In genomic region chr19:23759322-23759945, GRCm38 (mm10) we compare ENCODE assay signal across 8 mouse cellular contexts. TPM values are rescaled to one million over a fixed set of nuclear protein-coding genes. Genes with fewer than 3 reads are reported as not detected.
DNase-seq lines count a peak whose midpoint lies in the region; ATAC-seq and TF ChIP-seq lines count a peak whose summit lies in the region.

No protein-coding gene starts in this region.

- DNase-seq in liver, adult 2 months (ENCODE audit: extremely low read depth, low read depth, low spot score) = peak; percentile 18
- no peak for DNase-seq in liver
- peak; percentile 69 to 79 for DNase-seq in cerebellum, adult 2 months
- peak; percentile 20 for DNase-seq in heart, adult 8-10 months (ENCODE audit: low spot score)
- peak; percentile 35 for DNase-seq in limb, embryonic 11.5 days (ENCODE audit: low spot score)
- no peak for DNase-seq in right cerebral cortex, adult 18-20 months
- DNase-seq in gastrocnemius, adult 8-10 months (ENCODE audit: low spot score in 2 of 2) = no peak

- H3K79me2 ChIP-seq in liver, adult 2 months (ENCODE audit: control insufficient read depth, insufficient read depth, low read length) = no peaks in the 10 kb centered on the region

- no peak for TF ChIP-seq CTCF in liver, adult 2 months (IDR thresholded peaks at IDR 0.05; ENCODE audit: low read depth, low read length)
- TF ChIP-seq CTCF in cerebellum, adult 2 months (IDR thresholded peaks at IDR 0.05; ENCODE audit: borderline replicate concordance, insufficient read depth, low read depth, low read length) = peak; percentile 14; the same call in 1 of the 2 replicates

- 4% methylated on average over 17 of the region's 17 CpGs for WGBS in liver, adult 2 months
- WGBS in cerebellum, adult 2 months = 0% methylated on average over 17 of the region's 17 CpGs
- WGBS in limb, embryonic 11.5 days = 2% methylated on average over 17 of the region's 17 CpGs
- 3% methylated on average over 17 of the region's 17 CpGs for WGBS in midbrain, embryonic 15.5 days

- H3K4me2 ChIP-seq in limb, embryonic 11.5 days (ENCODE audit: low read depth, severe bottlenecking) = peak overlapping the region; percentile 85
- H3K4me2 ChIP-seq in midbrain, embryonic 15.5 days = peak overlapping the region; percentile 75

- H3K9ac ChIP-seq in liver, adult 2 months (ENCODE audit: low read depth, low read length) = peak overlapping the region; percentile 88; the same call in 1 of the 2 replicates
- no peak overlapping the region; the same call in 1 of the 2 replicates for H3K9ac ChIP-seq in limb, embryonic 11.5 days (ENCODE audit: low read length)
- peak overlapping the region; percentile 75 for H3K9ac ChIP-seq in midbrain, embryonic 15.5 days

- TF ChIP-seq POLR2A in liver, adult 2 months (IDR thresholded peaks at IDR 0.05; ENCODE audit: extremely low read depth, insufficient read depth, low read length) = no peak
- no peak for TF ChIP-seq POLR2A in cerebellum, adult 2 months (IDR thresholded peaks at IDR 0.05; ENCODE audit: borderline replicate concordance, insufficient read depth, low read length)

- H3K9me3 ChIP-seq in limb, embryonic 11.5 days (ENCODE audit: control insufficient read depth, low read length) = no peaks in the 10 kb centered on the region
- no peaks in the 10 kb centered on the region for H3K9me3 ChIP-seq in midbrain, embryonic 15.5 days

- peak overlapping the region; percentile 81 for H3K4me3 ChIP-seq in liver, adult 2 months (ENCODE audit: insufficient read depth, low read depth, low read length)
- H3K4me3 ChIP-seq in cerebellum, adult 2 months (replicated peaks; ENCODE audit: insufficient read depth, low read depth, low read length) = peak overlapping the region; percentile 94
- peak overlapping the region; percentile 66 for H3K4me3 ChIP-seq in limb, embryonic 11.5 days (ENCODE audit: low read depth, low read length)
- peak overlapping the region; percentile 56 for H3K4me3 ChIP-seq in midbrain, embryonic 15.5 days

- no peak overlapping the region for H3K27ac ChIP-seq in liver, adult 2 months (replicated peaks; ENCODE audit: insufficient read depth, low read depth, low read length)
- H3K27ac ChIP-seq in cerebellum, adult 2 months (ENCODE audit: insufficient read depth, low read length) = peak overlapping the region; percentile 97
- no peak overlapping the region for H3K27ac ChIP-seq in limb, embryonic 11.5 days (replicated peaks; ENCODE audit: low read depth, low read length)
- peak overlapping the region; percentile 99 for H3K27ac ChIP-seq in midbrain, embryonic 15.5 days

- peak; percentile 19; the same call in 1 of the 2 replicates for ATAC-seq in limb, embryonic 11.5 days (ENCODE audit: insufficient number of reproducible peaks, low FRiP score, low TSS enrichment, low read depth)
- ATAC-seq in midbrain, embryonic 15.5 days (replicated peaks) = peak; percentile 2

- H3K36me3 ChIP-seq in liver, adult 2 months (ENCODE audit: control insufficient read depth, insufficient read depth, low read length) = no peaks in the 10 kb centered on the region
- H3K36me3 ChIP-seq in limb, embryonic 11.5 days (ENCODE audit: control insufficient read depth, insufficient read depth, low read length) = no peaks in the 10 kb centered on the region
- no peaks in the 10 kb centered on the region for H3K36me3 ChIP-seq in midbrain, embryonic 15.5 days (replicated peaks)

- H3K4me1 ChIP-seq in liver, adult 2 months (ENCODE audit: control insufficient read depth, insufficient read depth, low read length) = no peaks in the 10 kb centered on the region
- peaks cover 12% of the 10 kb centered on the region; the same call in 1 of the 2 replicates for H3K4me1 ChIP-seq in cerebellum, adult 2 months (ENCODE audit: control insufficient read depth, insufficient read depth, low read length)
- H3K4me1 ChIP-seq in limb, embryonic 11.5 days (ENCODE audit: control insufficient read depth, insufficient read depth, low read length) = no peaks in the 10 kb centered on the region
- peaks cover 42% of the 10 kb centered on the region for H3K4me1 ChIP-seq in midbrain, embryonic 15.5 days

- H3K27me3 ChIP-seq in liver, adult 2 months (ENCODE audit: control insufficient read depth, insufficient read depth, low read length) = peaks cover 5% of the 10 kb centered on the region
- no peaks in the 10 kb centered on the region for H3K27me3 ChIP-seq in cerebellum, adult 2 months (ENCODE audit: control insufficient read depth, insufficient read depth, low read length)
- peaks cover 15% of the 10 kb centered on the region for H3K27me3 ChIP-seq in limb, embryonic 11.5 days (ENCODE audit: control insufficient read depth, insufficient read depth, low read length)
- H3K27me3 ChIP-seq in midbrain, embryonic 15.5 days (replicated peaks) = no peaks in the 10 kb centered on the region

RNA-seq across cellular contexts. Expression of gene Apba1, which starts 0.7 kb away (rescaled TPM):
- 0.18 and 0.27 TPM in 2 replicates for total RNA-seq in liver, adult 2 months (2014; rRNA removed)
- 0.15 and 0.16 TPM in 2 replicates for polyA plus RNA-seq in liver, adult 2 months (2012; rRNA removed)
- polyA plus RNA-seq in cerebellum, adult 2 months (2012; rRNA removed) = 78.3 and 80.4 TPM in 2 replicates
- 1 to 10 TPM; 2.7 to 3.8 (median 3.4) TPM for total RNA-seq in heart, adult 8-10 months (2022)
- 0.13 and 0.23 TPM in 2 replicates for polyA plus RNA-seq in limb, embryonic 11.5 days (2014; fragmentation: Nextera tagmentation; extraction: Ambion mirVana)
- polyA plus RNA-seq in midbrain, embryonic 15.5 days (2015; fragmentation: Nextera tagmentation; extraction: Ambion mirVana) = 13.2 and 14.2 TPM in 2 replicates
- total RNA-seq in gastrocnemius, adult 8-10 months (2022) = under 1 TPM; 0.63 to 0.99 (median 0.76) TPM

Comparison
In these comparisons a context has a peak if more than half of its experiments do, and no peak if none do; other contexts are left out.
1. DNase-seq: peak in liver, adult 2 months (single experiment), cerebellum, adult 2 months (2 of 2), heart, adult 8-10 months (single experiment) and limb, embryonic 11.5 days (single experiment); none in liver (single experiment), right cerebral cortex, adult 18-20 months (single experiment) and gastrocnemius, adult 8-10 months (0 of 2).
2. H3K27ac ChIP-seq: peak in cerebellum, adult 2 months (single experiment) and midbrain, embryonic 15.5 days (single experiment); none in liver, adult 2 months (single experiment) and limb, embryonic 11.5 days (single experiment).
3. RNA of gene Apba1, which starts 0.7 kb away (polyA plus RNA-seq): 78.3 to 80.4 TPM in cerebellum, adult 2 months and 13.2 to 14.2 TPM in midbrain, embryonic 15.5 days; 0.15 to 0.16 TPM in liver, adult 2 months and 0.13 to 0.23 TPM in limb, embryonic 11.5 days; every median in the first group is over 10 times any median in the second.
4. Peak in every context shown above with its lines, with median percentiles within 50 percentile points of each other: H3K4me3 ChIP-seq.